Mouse (Mus musculus) liver, postnatal 0 days (tissue): ENCODE measurements at regions not wholly inside any gene's neighbourhood (a gene's known extent, or its start where the extent isn't known, plus 50 kb on each side); places are given as distances from the start of the nearest gene placed in this dataset.

Experiments
- CTCF ChIP-seq: sonication (generic); IDR thresholded peaks from 2 replicates; pipeline ENCODE4 v1.5.1; 2016; ENCODE audit warnings: antibody characterized with exemption, low read depth
- EP300 ChIP-seq: IDR thresholded peaks from 2 replicates; pipeline ENCODE4 v1.6.1; 2016; ENCODE audit warnings: antibody characterized with exemption, low read depth, mild to moderate bottlenecking

GRCm38 (mm10) chr3:39114826-39115225 lies 228.1 kb downstream of the Fat4 start:
- TF ChIP-seq CTCF (no peak), EP300 (no peak)
